Mouse (Mus musculus): ENCODE data around the gene Nfib.

GRCm38 (mm10) chr4:82461676-82462075 is 243.9 kb downstream of the Nfib start:
- TF ChIP-seq POLR2A (IDR thresholded peaks at IDR 0.05; ENCODE audit: borderline replicate concordance, extremely low read depth, insufficient read depth, insufficient read length, poor library complexity, severe bottlenecking) (no peak), CTCF (IDR thresholded peaks at IDR 0.05; ENCODE audit: borderline replicate concordance, extremely low read depth, insufficient read depth, insufficient read length) (no peak)
